In the genomic region with DNA sequence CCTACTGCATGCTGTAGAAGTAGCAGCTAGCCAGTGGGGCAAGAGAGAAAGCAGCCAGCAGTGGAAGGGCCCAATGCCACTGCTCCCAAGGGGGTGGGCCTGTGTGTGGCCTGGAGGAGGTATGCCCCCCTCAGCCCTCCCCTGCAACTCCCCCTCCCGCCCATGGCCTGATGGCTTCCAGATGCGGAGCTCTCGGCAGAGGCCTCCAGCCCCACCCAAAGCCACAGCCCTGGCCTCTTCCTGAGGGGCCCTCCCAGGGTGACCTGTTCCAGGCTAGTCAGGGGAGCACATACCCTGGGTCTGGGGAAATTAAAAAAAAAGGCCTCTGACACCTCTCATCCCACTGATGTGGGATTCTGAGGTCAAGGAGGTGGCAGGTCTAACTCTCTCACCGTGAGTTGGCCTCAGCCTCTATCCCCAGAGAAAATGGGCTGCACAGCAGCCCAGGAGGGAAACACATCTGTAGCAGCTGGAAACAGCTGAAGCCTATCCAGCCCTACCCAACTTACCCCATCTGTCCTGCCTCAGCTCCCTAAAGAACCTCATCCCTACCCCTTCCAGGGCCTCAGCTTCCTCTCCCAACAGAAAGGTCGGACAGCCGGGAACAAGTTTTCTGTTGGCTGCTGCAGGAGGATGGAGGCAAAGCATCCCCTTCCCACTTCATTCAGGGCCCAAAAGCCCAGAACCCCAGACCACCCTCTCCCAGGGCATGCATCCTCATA, we compare ENCODE assay signal across 8 mouse cellular contexts. TPM values are rescaled to one million over a fixed set of nuclear protein-coding genes. Genes with fewer than 3 reads are reported as not detected.
DNase-seq lines count a peak whose midpoint lies in the region; ATAC-seq lines count a peak whose summit lies in the region.

No protein-coding gene starts in this region.

- H3K4me1 ChIP-seq in embryonic facial prominence, embryonic 12.5 days = peaks cover 47% of the 10 kb centered on the region

- WGBS in embryonic facial prominence, embryonic 12.5 days = 12% methylated on average over 6 of the region's 6 CpGs

- DNase-seq in spleen, postnatal 10 days (ENCODE audit: low spot score in 2 of 2) = peak; percentile 31 to 51
- no peak for DNase-seq in spleen, adult 18-20 months
- peak; percentile 10 for DNase-seq in heart, postnatal 25 days (ENCODE audit: low spot score)
- no peak for DNase-seq in cerebellum, adult 11 months
- no peak for DNase-seq in adrenal gland, adult 8-10 months
- DNase-seq in right cerebral cortex, postnatal 10 days (ENCODE audit: low spot score in 2 of 2) = no peak

- peak; percentile 86 for ATAC-seq in embryonic facial prominence, embryonic 12.5 days (ENCODE audit: insufficient number of reproducible peaks, insufficient read depth, low FRiP score, low TSS enrichment)
- peak; percentile 32 for ATAC-seq in megakaryocyte progenitor cell, adult 5-6 weeks (replicated peaks; ENCODE audit: poor library complexity)

- no peak overlapping the region; the same call in 1 of the 2 replicates for H3K9ac ChIP-seq in embryonic facial prominence, embryonic 12.5 days

- H3K27me3 ChIP-seq in embryonic facial prominence, embryonic 12.5 days = no peaks in the 10 kb centered on the region

- peak overlapping the region; percentile 8 for H3K4me2 ChIP-seq in embryonic facial prominence, embryonic 12.5 days (replicated peaks)

- H3K4me3 ChIP-seq in embryonic facial prominence, embryonic 12.5 days = no peak overlapping the region

- no peaks in the 10 kb centered on the region for H3K9me3 ChIP-seq in embryonic facial prominence, embryonic 12.5 days

- H3K27ac ChIP-seq in embryonic facial prominence, embryonic 12.5 days = peak overlapping the region; percentile 93

- H3K36me3 ChIP-seq in embryonic facial prominence, embryonic 12.5 days = peaks cover 30% of the 10 kb centered on the region

- intact Hi-C loops in heart, postnatal 25 days (cut with DNase I) = loop anchor here (5.0 kb wide), 1 partner anchor 114 kb away; no protein-coding TSS in a partner anchor

RNA-seq across cellular contexts. Expression of a gene that starts 6.7 kb away (rescaled TPM):
- 27.8 and 31.5 TPM in 2 replicates for polyA plus RNA-seq in embryonic facial prominence, embryonic 12.5 days (2016; fragmentation: Nextera tagmentation; extraction: Ambion mirVana)
- total RNA-seq in heart, postnatal 25 days (2021) = 1 to 10 TPM; 3.5 to 4.2 TPM
- 37.1 and 41.2 TPM in 2 replicates for total RNA-seq in megakaryocyte progenitor cell, adult 5-6 weeks (2015)
- 42.0 and 53.9 TPM in 2 replicates for total RNA-seq in megakaryocyte progenitor cell, adult 5-6 weeks (2017)
- total RNA-seq in adrenal gland, adult 8-10 months (2022) = 10 to 100 TPM in 1 of 4 experiments, 1 to 10 TPM in 3; 6.1 to 10.8 (median 7.6) TPM

RNA-seq across cellular contexts. Expression of a gene that starts 11.4 kb away (rescaled TPM):
- polyA plus RNA-seq in embryonic facial prominence, embryonic 12.5 days (2016; fragmentation: Nextera tagmentation; extraction: Ambion mirVana) = 29.5 and 31.9 TPM in 2 replicates
- 1,000 to 10,000 TPM; 1,004 to 1,109 TPM for total RNA-seq in heart, postnatal 25 days (2021)
- 2.9 and 4.4 TPM in 2 replicates for total RNA-seq in megakaryocyte progenitor cell, adult 5-6 weeks (2015)
- total RNA-seq in megakaryocyte progenitor cell, adult 5-6 weeks (2017) = 13.9 and 18.7 TPM in 2 replicates
- 10 to 100 TPM in 1 of 4 experiments, 1 to 10 TPM in 3; 5.5 to 10.2 (median 5.9) TPM for total RNA-seq in adrenal gland, adult 8-10 months (2022)

RNA-seq across cellular contexts. Expression of a gene that starts 41.5 kb away (rescaled TPM):
- polyA plus RNA-seq in embryonic facial prominence, embryonic 12.5 days (2016; fragmentation: Nextera tagmentation; extraction: Ambion mirVana) = 33.0 and 33.4 TPM in 2 replicates
- 10 to 100 TPM; 16.6 to 20.3 TPM for total RNA-seq in heart, postnatal 25 days (2021)
- total RNA-seq in megakaryocyte progenitor cell, adult 5-6 weeks (2015) = 1.1 and 1.5 TPM in 2 replicates
- 0.64 and 1.1 TPM in 2 replicates for total RNA-seq in megakaryocyte progenitor cell, adult 5-6 weeks (2017)
- total RNA-seq in adrenal gland, adult 8-10 months (2022) = 10 to 100 TPM; 14.6 to 28.9 (median 23.8) TPM

Comparison
In these comparisons a context has a peak if more than half of its experiments do, and no peak if none do; other contexts are left out.
1. DNase-seq: peak in spleen, postnatal 10 days (2 of 2) and heart, postnatal 25 days (single experiment); none in spleen, adult 18-20 months (0 of 2), cerebellum, adult 11 months (single experiment), adrenal gland, adult 8-10 months (single experiment) and right cerebral cortex, postnatal 10 days (0 of 2).
2. RNA of a gene that starts 11.4 kb away (total RNA-seq): 1,004 to 1,109 TPM in heart, postnatal 25 days; 2.9 to 18.7 TPM in megakaryocyte progenitor cell, adult 5-6 weeks and 5.5 to 10.2 TPM in adrenal gland, adult 8-10 months; every median in the first group is over 10 times any median in the second.
3. RNA of a gene that starts 41.5 kb away (total RNA-seq): 14.6 to 28.9 TPM in adrenal gland, adult 8-10 months and 16.6 to 20.3 TPM in heart, postnatal 25 days; 0.64 to 1.5 TPM in megakaryocyte progenitor cell, adult 5-6 weeks; every median in the first group is over 4 times any median in the second.